Mouse (Mus musculus) CH12.LX (cell line): ENCODE results near the gene Agtr1a. TPM values are rescaled to one million over a fixed set of nuclear protein-coding genes. Genes with fewer than 3 reads are reported as not detected.

Experiments used
- DNase-seq: peaks from one replicate; pipeline ENCODE4 v3.0.0-alpha.2; 2013; ENCODE audit errors: extremely low read depth
- H3K27ac ChIP-seq: 2 replicates; pipeline ENCODE4 v1.5.1; 2012; ENCODE audit warnings: low read depth, mild to moderate bottlenecking, control low read depth, moderate library complexity; ENCODE audit not compliant: insufficient read depth
- H3K27me3 ChIP-seq: replicated peaks from 2 replicates; pipeline ENCODE3; 2012; ENCODE audit warnings: inconsistent platforms
- H3K36me3 ChIP-seq, 2 experiments: replicated peaks in 1 of 2; 2 replicates each; pipeline versions ENCODE3 to v1.6.1; 2012; ENCODE audit warnings: inconsistent platforms in 1 of 2, low read length in 1 of 2, mild to moderate bottlenecking in 1 of 2, mixed read lengths in 1 of 2, moderate library complexity in 1 of 2; ENCODE audit not compliant: control insufficient read depth in 1 of 2, insufficient read depth in 1 of 2
- H3K4me1 ChIP-seq, 2 experiments: 2 replicates each; pipeline ENCODE4 v1.6.1; 2012; ENCODE audit warnings: inconsistent platforms in 1 of 2, moderate library complexity in 1 of 2; ENCODE audit not compliant: insufficient read depth in 2 of 2, control insufficient read depth in 1 of 2
- H3K4me2 ChIP-seq: 2 replicates; pipeline ENCODE4 v1.6.1; 2012; ENCODE audit warnings: low read depth, mild to moderate bottlenecking, control low read depth; ENCODE audit not compliant: poor library complexity, insufficient read depth, severe bottlenecking
- H3K4me3 ChIP-seq, 3 experiments: fragments of 150-350 bp in 1 of 3; sonication (generic) in 1 of 3; replicated peaks in 1 of 3; 2 replicates each; pipeline versions ENCODE3 to v1.5.1; 2011 to 2012; ENCODE audit warnings: low read depth in 2 of 3, low read length in 2 of 3, mild to moderate bottlenecking in 2 of 3, moderate library complexity in 2 of 3, control low read depth in 1 of 3, improper control_type of control experiment in 1 of 3, inconsistent platforms in 1 of 3, mixed read lengths in 1 of 3; ENCODE audit not compliant: poor library complexity in 1 of 3
- H3K79me2 ChIP-seq: replicated peaks from 2 replicates; pipeline ENCODE4 v1.6.1; 2012; ENCODE audit warnings: mild to moderate bottlenecking, moderate library complexity; ENCODE audit not compliant: control insufficient read depth, poor library complexity, insufficient read depth, severe bottlenecking; ENCODE audit errors: extremely low read depth
- H3K9ac ChIP-seq: 2 replicates; pipeline ENCODE4 v1.6.1; 2012; ENCODE audit warnings: low read depth, mild to moderate bottlenecking, control low read depth, moderate library complexity; ENCODE audit not compliant: insufficient read depth
- H3K9me3 ChIP-seq: replicated peaks from 2 replicates; pipeline ENCODE3; 2012; ENCODE audit warnings: low read length, inconsistent platforms, mixed read lengths
- CHD1 ChIP-seq: IDR thresholded peaks from 2 replicates; pipeline ENCODE4 v1.6.1; 2012; ENCODE audit warnings: low read depth, low read length, improper control_type of control experiment, inconsistent platforms
- E2F4 ChIP-seq: IDR thresholded peaks from 2 replicates; pipeline ENCODE4 v1.6.1; 2011; ENCODE audit warnings: low read depth, low read length, improper control_type of control experiment; ENCODE audit not compliant: insufficient replicate concordance
- ETS1 ChIP-seq: conservative IDR thresholded peaks from 2 replicates; pipeline ENCODE4 v1.6.1; 2012; ENCODE audit warnings: low read depth, mild to moderate bottlenecking, inconsistent platforms, low read length, improper control_type of control experiment, moderate library complexity
- GABPA ChIP-seq: IDR thresholded peaks from 2 replicates; pipeline ENCODE4 v1.6.1; 2012; ENCODE audit warnings: low read depth, low read length, improper control_type of control experiment, inconsistent platforms; ENCODE audit not compliant: insufficient replicate concordance
- HCFC1 ChIP-seq: IDR thresholded peaks from 2 replicates; pipeline ENCODE4 v1.6.1; 2012; ENCODE audit warnings: low read depth, mild to moderate bottlenecking, inconsistent platforms, low read length, improper control_type of control experiment
- IRF4 ChIP-seq: IDR thresholded peaks from 2 replicates; pipeline ENCODE4 v1.6.1; 2014; ENCODE audit warnings: low read depth, mild to moderate bottlenecking, inconsistent platforms, low read length, improper control_type of control experiment
- KAT2A ChIP-seq: IDR thresholded peaks from 2 replicates; pipeline ENCODE4 v1.6.1; 2012; ENCODE audit warnings: low read length, improper control_type of control experiment, inconsistent platforms; ENCODE audit not compliant: insufficient replicate concordance
- MAX ChIP-seq: IDR thresholded peaks from 2 replicates; pipeline ENCODE4 v1.6.1; 2011; ENCODE audit warnings: low read length, improper control_type of control experiment
- MAZ ChIP-seq: IDR thresholded peaks from 2 replicates; pipeline ENCODE4 v1.6.1; 2012; ENCODE audit warnings: low read depth, mild to moderate bottlenecking, inconsistent platforms, low read length, improper control_type of control experiment, moderate library complexity
- MEF2A ChIP-seq: IDR thresholded peaks from 2 replicates; pipeline ENCODE4 v1.6.1; 2014; ENCODE audit warnings: low read depth, mild to moderate bottlenecking, inconsistent platforms, low read length, improper control_type of control experiment, borderline replicate concordance
- MXI1 ChIP-seq: IDR thresholded peaks from 2 replicates; pipeline ENCODE4 v1.6.1; 2011; ENCODE audit warnings: mild to moderate bottlenecking, low read depth, low read length, improper control_type of control experiment
- POLR2A ChIP-seq: IDR thresholded peaks from 2 replicates; pipeline ENCODE4 v1.6.1; 2011; ENCODE audit warnings: low read depth, mild to moderate bottlenecking, improper control_type of control experiment, low read length
- POLR2AphosphoS2 ChIP-seq: IDR thresholded peaks from 2 replicates; pipeline ENCODE4 v1.6.1; 2011; ENCODE audit warnings: low read depth, low read length, improper control_type of control experiment
- RAD21 ChIP-seq: IDR thresholded peaks from 2 replicates; pipeline ENCODE4 v1.6.1; 2011; ENCODE audit warnings: low read depth, mild to moderate bottlenecking, low read length, improper control_type of control experiment, moderate library complexity
- RCOR1 ChIP-seq: conservative IDR thresholded peaks from 2 replicates; pipeline ENCODE4 v1.6.1; 2012; ENCODE audit warnings: low read depth, mild to moderate bottlenecking, inconsistent platforms, low read length, improper control_type of control experiment
- SIN3A ChIP-seq: IDR thresholded peaks from 2 replicates; pipeline ENCODE4 v1.6.1; 2012; ENCODE audit warnings: low read length, improper control_type of control experiment, inconsistent platforms
- TBP ChIP-seq: conservative IDR thresholded peaks from 2 replicates; pipeline ENCODE4 v1.6.1; 2011; ENCODE audit warnings: low read depth, low read length, improper control_type of control experiment
- TCF12 ChIP-seq: IDR thresholded peaks from 2 replicates; pipeline ENCODE4 v1.6.1; 2014; ENCODE audit warnings: low read depth, mild to moderate bottlenecking, inconsistent platforms, low read length, improper control_type of control experiment
- UBTF ChIP-seq: IDR thresholded peaks from 2 replicates; pipeline ENCODE4 v1.6.1; 2012; ENCODE audit warnings: low read depth, mild to moderate bottlenecking, inconsistent platforms, low read length, improper control_type of control experiment, moderate library complexity
- USF1 ChIP-seq: IDR thresholded peaks from 2 replicates; pipeline ENCODE4 v1.6.1; 2014; ENCODE audit warnings: low read depth, mild to moderate bottlenecking, inconsistent platforms, low read length, improper control_type of control experiment
- USF2 ChIP-seq: conservative IDR thresholded peaks from 2 replicates; pipeline ENCODE4 v1.6.1; 2011; ENCODE audit warnings: low read depth, low read length, improper control_type of control experiment
- ZC3H11A ChIP-seq: IDR thresholded peaks from 2 replicates; pipeline ENCODE4 v1.6.1; 2012; ENCODE audit warnings: low read depth, mild to moderate bottlenecking, inconsistent platforms, low read length, improper control_type of control experiment
- ZKSCAN1 ChIP-seq: IDR thresholded peaks from 2 replicates; pipeline ENCODE4 v1.6.1; 2012; ENCODE audit warnings: low read depth, inconsistent platforms, low read length, improper control_type of control experiment, borderline replicate concordance
- dilution Hi-C: fragments of 300-500 bp; cut with MboI; formaldehyde crosslinking; loops from 2 replicates; pipeline ENCODE4 v1.14.3; 2020; ENCODE audit warnings: low sequenced_read_pairs; ENCODE audit not compliant: extremely low pct_unique_long_range_greater_than_20kb, extremely low pct_ligation_motif_present
- in situ Hi-C: fragments of 300-500 bp; cut with MboI; formaldehyde crosslinking; loops from 3 replicates; pipeline ENCODE4 v1.14.3; 2019; ENCODE audit warnings: low sequenced_read_pairs, low pct_ligation_motif_present, low pct_unique_long_range_greater_than_20kb, mixed read lengths
- polyA plus RNA-seq: library from polyadenylated mRNA; unstranded; fragments of >175 nt; gene quantifications from 2 replicates; pipeline ENCODE4 v1.2.1, GENCODE M21; 2012; ENCODE audit warnings: low read depth; ENCODE audit not compliant: insufficient read length
- total RNA-seq, 2 experiments: library from RNA; depleted of rRNA; stranded (reverse); fragments of 300-350 nt in 1 of 2; fragments of >200 nt in 1 of 2; gene quantifications; 2 replicates each; pipeline ENCODE4 v1.2.3; 2012 to 2014

Agtr1a gene
- total and polyA plus RNA-seq, 3 experiments = not detected

DNA sequence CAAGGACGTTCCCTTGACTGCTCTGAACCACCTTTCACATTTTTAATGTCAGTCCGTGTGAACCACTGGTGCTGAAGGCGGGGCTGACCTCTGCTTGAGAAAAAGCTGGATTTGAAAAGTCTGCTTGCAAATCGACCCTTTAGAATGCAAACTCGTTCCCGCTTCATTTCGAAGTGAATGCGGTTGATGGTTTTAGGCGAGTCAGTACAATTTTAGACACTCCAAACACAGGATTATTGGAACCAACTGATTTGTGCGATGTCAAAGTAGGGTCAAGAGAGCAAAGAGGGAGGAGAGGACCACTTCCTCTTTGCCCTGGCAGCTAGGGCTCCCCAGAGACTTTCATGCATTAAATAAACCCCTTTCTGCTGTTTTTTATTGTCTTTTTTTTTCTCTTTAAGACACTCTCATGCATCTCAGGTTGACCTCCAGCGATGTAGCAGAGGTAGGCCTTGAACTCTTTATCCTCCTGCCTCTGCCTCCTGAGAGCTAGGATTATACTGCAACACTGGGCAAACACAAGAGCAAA lies 27.9 kb downstream of the Agtr1a start:
- no peak overlapping the region for H3K4me3 ChIP-seq
- TF ChIP-seq GABPA (no peak), POLR2A (no peak), SIN3A (no peak), ZC3H11A (no peak), TBP (no peak), MAX (no peak)
- TF ChIP-seq, all 38 proteins: peak for 0
- in situ Hi-C loops (no loop called here), dilution Hi-C loops (no loop called here)
- H3K27me3 ChIP-seq = no peaks in the 10 kb centered on the region
- no peaks in the 10 kb centered on the region for H3K79me2 ChIP-seq
- peak; percentile 24 for DNase-seq
- H3K27ac ChIP-seq = no peak overlapping the region
- H3K4me2 ChIP-seq = no peak overlapping the region
- peaks cover 8 to 42% of the 10 kb centered on the region in 2 experiments; a peak in 3 of 4 replicates for H3K4me1 ChIP-seq
- H3K36me3 ChIP-seq = no peaks in the 10 kb centered on the region
- H3K9ac ChIP-seq = no peak overlapping the region
- no peaks in the 10 kb centered on the region for H3K9me3 ChIP-seq

DNA sequence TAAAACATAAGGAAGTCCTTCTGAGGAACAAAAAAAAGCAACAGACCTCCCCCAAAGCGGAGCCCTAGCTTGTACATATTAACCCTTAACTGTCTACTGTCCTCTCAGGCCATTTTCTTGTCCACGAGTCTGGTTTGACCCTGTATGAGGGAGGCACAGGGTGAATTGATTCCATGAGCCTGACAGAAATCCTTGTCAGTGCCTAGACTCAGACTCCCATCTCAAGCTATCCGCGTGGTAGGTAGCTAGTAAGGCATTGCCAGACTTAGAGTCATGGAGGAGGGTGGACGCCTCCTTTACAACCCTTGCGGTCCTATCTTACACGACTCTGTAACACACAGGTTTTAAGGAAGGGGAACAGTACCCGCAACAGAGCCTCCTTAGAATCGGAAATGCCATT lies 28.5 kb downstream of the Agtr1a start:
- Histone ChIP-seq H3K4me1 (peaks cover 8 to 40% of the 10 kb centered on the region in 2 experiments; a peak in 3 of 4 replicates), H3K27ac (no peak overlapping the region), H3K9ac (no peak overlapping the region), H3K4me2 (no peak overlapping the region), H3K9me3 (no peaks in the 10 kb centered on the region), H3K79me2 (no peaks in the 10 kb centered on the region), H3K4me3 (no peak overlapping the region), H3K36me3 (no peaks in the 10 kb centered on the region), H3K27me3 (no peaks in the 10 kb centered on the region)
- no peak for DNase-seq
- in situ Hi-C loops = no loop called here
- dilution Hi-C loops = no loop called here
- TF ChIP-seq IRF4 (no peak), TCF12 (no peak), USF2 (no peak), ZC3H11A (no peak), ETS1 (no peak), MAZ (no peak), ZKSCAN1 (no peak), RAD21 (no peak)

DNA sequence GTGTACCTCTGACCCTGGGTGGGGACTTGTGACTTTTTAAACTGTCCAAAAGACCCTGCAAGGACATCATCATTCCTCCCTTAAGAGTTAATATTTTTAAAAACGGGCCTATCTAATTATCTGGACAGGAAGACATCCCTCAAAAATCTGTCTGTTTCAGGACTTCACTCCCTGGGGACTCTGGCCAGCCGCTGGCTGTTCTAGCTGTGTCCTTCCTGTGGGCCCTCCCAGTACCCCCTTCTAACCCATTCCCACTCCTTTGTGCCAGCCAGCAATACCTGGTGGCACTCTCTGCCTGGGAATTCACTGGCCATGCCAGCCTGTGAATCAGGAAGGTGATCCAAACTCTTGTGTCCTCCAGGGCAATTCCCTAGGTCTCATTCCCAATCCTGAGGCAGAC lies 29.1 kb downstream of the Agtr1a start:
- dilution Hi-C loops = no loop called here
- Histone ChIP-seq H3K4me3 (no peak overlapping the region), H3K27me3 (no peaks in the 10 kb centered on the region)
- TF ChIP-seq MEF2A = no peak
- TF ChIP-seq POLR2AphosphoS2 = no peak
- TF ChIP-seq KAT2A = no peak
- TF ChIP-seq MAX = no peak
- no peak for TF ChIP-seq ZKSCAN1
- no peak for TF ChIP-seq CHD1
- TF ChIP-seq E2F4 = no peak
- TF ChIP-seq GABPA = no peak
- TF ChIP-seq USF1 = no peak
- TF ChIP-seq RAD21 = no peak
- TF ChIP-seq RCOR1 = no peak
- TF ChIP-seq HCFC1 = no peak
- TF ChIP-seq TBP = no peak
- no peak for TF ChIP-seq MXI1
- TF ChIP-seq UBTF = no peak
- TF ChIP-seq TCF12 = no peak
- TF ChIP-seq, all 38 proteins: peak for 0
- Histone ChIP-seq H3K9ac (no peak overlapping the region), H3K79me2 (no peaks in the 10 kb centered on the region), H3K36me3 (no peaks in the 10 kb centered on the region), H3K27ac (no peak overlapping the region), H3K4me1 (peaks cover 8 to 40% of the 10 kb centered on the region in 2 experiments; a peak in 3 of 4 replicates), H3K9me3 (no peaks in the 10 kb centered on the region), H3K4me2 (no peak overlapping the region)
- in situ Hi-C loops = no loop called here
- no peak for DNase-seq
